Mouse (Mus musculus) induced T-regulatory cell, adult 2 months (primary cell): ENCODE measurements around the gene Mif4gd.

Source experiments
- DNase-seq: peaks from one replicate; pipeline ENCODE4 v3.0.0-alpha.2; 2012; ENCODE audit warnings: low read depth

Gene Mif4gd

DNA sequence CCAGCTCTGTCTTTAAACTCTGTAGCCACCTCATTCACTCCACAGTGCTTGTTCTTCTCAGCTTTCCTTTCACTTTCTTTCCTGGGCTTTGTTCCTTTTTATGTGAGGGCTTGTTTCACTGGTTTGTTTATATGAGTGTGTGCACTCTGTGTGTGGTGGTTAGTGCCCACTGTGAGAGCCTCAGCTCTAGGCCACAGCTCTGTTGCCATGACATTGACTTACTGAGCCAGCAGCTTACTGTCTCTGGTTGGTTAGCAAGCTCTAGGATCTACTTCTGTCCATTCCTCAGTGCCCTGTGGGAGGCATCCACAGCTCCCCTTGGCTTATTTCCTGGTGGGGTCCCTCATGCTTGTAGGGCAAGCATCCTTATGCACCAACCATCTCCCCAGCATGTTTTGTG is 33.7 kb downstream of the Mif4gd start:
- DNase-seq, result no peak

- peak; percentile 27 for DNase-seq
Observed at GRCm38 (mm10) chr11:115564961-115565360, 47.8 kb downstream of the Mif4gd start.

GRCm38 (mm10) chr11:115564064-115564809 is 48.5 kb downstream of the Mif4gd start, which contains the start of gene Nup85:
Nup85 (plus strand) TSS chr11:115564434.
- DNase-seq, result peak; percentile 98

GRCm38 (mm10) chr11:115563406-115563805 is 49.4 kb downstream of the Mif4gd start:
- DNase-seq, result no peak
